Mouse (Mus musculus): ENCODE measurements around the gene 3110040N11Rik.

DNA sequence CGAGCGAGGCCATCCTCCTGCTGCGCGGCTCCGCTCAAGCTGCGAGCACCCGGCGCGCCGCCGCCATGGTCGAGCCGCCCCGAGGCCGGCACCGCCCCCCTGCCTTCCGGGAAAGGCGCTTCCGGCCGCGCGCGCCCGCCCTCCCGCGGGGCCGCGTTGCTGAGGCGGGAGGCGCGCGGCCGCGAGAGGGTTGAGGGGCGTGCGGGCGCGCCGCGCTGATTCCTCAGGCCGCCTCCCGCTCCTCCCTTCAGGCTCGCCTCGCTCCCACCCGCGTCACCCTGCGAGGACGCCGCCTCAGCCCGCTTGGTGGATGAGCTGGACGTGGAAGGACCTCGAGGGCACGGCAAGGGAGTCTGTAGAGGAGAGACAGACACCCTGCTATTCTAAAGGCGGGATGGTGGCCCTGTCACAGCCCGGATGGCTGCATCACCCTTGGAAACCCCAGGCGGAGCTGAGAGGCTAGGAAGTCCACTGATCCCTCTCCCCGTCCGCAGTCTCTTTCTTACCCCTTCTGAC lies 40.2 kb upstream of the 3110040N11Rik start, which contains the start of gene Btbd1:
- TF ChIP-seq CTCF (IDR thresholded peaks at IDR 0.05; ENCODE audit: low read depth, low read length), result no peak
- TF ChIP-seq EP300 (IDR thresholded peaks at IDR 0.05; ENCODE audit: insufficient read depth, low read depth, low read length), result no peak

All from ES-Bruce4 (cell line).